Mouse (Mus musculus) T-cell, adult 2 months (primary cell): Measurements from ENCODE around the gene BC052040.

ENCODE experiments used
- DNase-seq: peaks from one replicate; pipeline ENCODE4 v3.0.0; 2022; ENCODE audit warnings: low spot score

The BC052040 gene

DNA sequence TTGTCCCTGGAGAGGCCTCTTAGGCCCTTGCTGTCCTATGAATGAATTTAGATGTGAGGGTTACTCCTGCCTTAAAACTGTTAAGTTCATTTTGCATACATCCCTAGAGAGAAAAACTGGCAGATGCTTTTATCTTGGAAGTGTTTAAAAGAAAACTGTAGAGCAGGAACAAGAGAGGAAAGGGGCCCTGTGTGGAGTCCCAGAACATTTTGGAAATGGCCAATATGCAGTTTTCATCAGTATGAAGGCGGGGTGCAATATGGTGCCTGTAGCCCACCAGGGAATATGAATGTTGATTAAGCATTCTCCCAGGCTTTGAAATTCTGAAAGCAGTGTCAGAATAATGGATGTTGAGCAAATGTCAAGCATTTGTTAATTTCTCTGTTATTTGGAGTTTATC is 19.8 kb downstream of the BC052040 start:
- DNase-seq = no peak

GRCm38 (mm10) chr2:115602116-115602515 is 20.6 kb downstream of the BC052040 start:
- DNase-seq = no peak

- no peak for DNase-seq
Observed at GRCm38 (mm10) chr2:115604132-115604531, 22.6 kb downstream of the BC052040 start.

DNA sequence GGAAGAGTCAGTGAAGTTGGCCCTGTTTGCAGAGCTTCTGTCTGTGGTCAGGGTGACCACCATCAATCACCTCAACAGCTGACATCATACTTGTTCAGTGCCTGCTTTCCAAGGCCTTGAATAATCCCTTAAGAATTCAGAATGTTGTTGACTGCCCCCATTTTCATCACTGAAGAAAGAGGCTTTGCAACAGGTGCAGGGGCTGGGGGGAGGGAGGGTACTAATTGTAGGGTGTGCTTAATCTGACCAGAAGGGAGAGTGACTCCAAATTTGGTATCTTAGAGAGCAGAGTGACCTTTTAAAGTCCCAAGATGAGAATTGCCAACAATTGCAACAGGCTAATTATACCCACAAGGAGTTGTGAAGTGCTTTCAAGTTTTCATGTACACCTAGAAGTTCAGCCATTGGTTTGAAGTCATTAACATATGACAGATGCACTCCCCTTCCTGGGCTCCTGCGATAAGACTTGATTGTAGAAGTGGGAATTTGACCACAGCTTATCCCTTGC is 24.4 kb downstream of the BC052040 start:
- DNase-seq = no peak

GRCm38 (mm10) chr2:115609020-115609419 is 27.5 kb downstream of the BC052040 start:
- DNase-seq = no peak

DNA sequence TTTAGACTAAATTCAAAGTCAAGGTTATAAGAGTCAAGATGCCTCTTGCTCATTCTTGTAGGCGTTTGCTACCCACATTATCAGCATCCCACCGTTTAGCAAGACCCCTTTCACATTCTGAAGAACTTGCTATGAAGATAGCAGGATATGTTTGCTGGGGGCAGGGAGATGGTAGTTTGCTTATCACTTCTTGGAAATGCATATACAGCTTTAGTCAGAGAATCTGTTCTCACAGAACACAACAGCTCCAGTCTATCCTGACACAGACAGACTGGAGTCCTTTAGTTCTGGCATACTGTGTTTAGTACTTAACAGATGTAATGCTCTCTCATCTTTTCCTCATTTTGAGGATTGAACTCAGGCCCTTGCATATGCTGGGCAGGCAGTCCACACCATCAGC is 28.6 kb downstream of the BC052040 start:
- no peak for DNase-seq

DNA sequence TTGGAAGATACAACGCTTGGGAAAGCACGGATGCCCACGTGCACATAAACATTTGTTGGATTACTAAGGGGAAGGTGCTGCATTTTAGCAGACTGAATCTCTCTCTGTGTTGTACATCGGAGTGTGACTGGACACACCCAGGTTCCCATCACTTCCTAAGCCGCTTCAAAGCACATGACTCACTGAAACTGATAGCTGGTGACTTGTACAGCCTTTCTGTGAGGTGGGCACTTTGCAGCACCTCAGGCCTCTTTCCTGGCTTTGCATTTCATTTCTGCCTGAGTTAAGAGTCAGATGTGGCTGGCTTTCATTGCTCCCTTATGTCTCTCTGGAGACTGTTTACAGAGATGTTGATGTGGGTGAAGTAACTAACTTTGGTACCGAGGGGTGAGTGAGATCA is 29.0 kb downstream of the BC052040 start:
- no peak for DNase-seq

DNA sequence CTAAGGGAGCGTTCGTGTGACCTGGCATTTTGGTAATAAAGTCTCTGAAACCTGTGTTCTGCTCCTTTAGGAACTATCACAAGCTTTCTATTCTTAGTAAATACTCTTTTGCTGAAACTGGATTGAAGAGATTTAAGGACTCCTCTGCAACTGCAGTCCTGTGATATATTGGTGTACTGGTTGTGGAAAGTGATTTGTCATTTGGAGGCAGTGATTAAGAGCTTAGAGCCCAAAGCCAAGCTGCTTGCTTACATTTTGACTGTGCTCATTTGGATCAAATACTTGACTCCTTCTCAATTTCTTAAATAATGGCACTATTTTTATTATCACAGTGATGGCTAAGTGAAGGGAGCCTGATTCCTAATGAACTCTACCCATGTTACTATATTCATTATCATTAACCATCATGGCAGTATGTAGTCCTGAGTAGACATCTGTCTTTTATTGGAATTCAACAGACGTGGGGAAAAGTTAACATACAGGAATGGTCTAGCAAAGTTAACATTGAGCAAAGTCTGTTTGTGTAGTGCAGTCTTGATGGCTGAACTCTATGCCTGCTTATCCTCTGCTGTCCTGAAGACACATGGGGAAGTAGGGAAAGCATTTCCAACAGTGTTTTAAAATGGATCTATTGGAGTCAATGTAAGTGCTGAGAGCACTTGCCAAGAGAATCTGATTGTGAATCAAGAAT is 32.5 kb downstream of the BC052040 start:
- no peak for DNase-seq

DNA sequence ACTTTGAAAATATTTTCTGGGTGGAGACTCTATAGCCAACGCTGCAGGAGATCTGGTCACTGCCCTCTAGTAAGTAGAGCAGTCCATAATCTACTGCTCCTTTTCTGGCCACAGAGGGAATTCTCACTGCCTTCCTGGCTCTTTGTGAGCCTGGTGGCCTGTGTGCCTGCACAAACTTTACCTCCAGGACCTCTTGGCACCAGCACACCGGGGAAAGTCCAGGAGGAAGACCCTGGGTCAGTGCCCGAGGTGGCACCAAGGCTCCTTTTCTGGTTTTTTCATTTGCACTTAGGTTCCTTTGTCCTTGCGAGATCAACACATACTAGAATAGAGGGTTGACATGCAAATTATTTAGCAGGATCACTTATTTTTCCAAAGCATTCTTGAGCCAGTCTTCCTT is 47.0 kb downstream of the BC052040 start:
- DNase-seq = no peak

GRCm38 (mm10) chr2:115631031-115631434 is 49.5 kb downstream of the BC052040 start:
- DNase-seq = no peak

- DNase-seq = no peak
Observed at GRCm38 (mm10) chr2:115631826-115632225, 50.3 kb downstream of the BC052040 start.

- DNase-seq = no peak
Observed at GRCm38 (mm10) chr2:115650203-115650602, 68.7 kb downstream of the BC052040 start.

- DNase-seq = no peak
Observed at GRCm38 (mm10) chr2:115659712-115660111, 78.2 kb downstream of the BC052040 start.

DNA sequence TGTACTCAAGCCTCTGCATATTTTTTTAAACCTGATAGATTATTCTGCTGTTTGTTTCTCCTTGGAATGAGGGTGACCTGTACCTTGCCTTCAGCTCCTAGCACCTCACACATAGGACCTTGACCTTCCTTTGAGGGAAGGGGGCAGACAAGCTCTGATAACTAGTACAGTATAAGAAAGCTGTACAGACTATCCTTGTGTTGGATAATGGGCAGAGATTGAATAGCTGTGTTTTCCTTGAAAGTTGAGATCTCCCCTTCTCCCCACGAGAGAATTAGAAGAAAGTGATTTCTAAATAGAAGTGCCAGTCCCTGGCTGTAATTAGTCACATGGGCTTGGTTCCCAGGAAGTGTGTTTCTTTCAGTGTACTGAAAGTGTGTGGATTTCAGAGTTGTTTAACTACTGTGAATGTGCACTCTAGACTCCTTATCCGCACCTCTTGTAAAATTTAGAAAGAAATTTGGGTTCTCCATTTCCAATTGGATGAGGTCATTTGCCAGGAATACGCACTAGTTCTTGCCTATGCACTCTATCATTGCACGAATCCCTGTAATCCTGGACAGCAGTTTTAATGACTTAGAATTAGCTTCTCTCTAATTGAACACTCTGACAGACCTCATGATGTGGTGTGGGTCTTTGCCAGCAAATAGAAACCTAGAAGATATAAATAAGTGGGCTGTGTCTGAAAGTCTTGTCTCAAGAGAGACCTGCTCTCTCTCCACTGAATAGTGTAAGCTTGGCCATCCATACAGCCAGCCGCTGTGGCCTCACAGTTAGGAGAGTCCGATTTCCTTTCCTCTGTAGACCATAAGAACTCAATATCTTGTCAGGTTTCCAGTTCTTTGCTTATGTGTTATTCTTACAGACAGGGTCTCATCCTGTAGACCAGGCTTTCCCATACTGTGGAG is 79.0 kb downstream of the BC052040 start:
- no peak for DNase-seq

- no peak for DNase-seq
Observed at GRCm38 (mm10) chr2:115667516-115667915, 86.0 kb downstream of the BC052040 start.

DNA sequence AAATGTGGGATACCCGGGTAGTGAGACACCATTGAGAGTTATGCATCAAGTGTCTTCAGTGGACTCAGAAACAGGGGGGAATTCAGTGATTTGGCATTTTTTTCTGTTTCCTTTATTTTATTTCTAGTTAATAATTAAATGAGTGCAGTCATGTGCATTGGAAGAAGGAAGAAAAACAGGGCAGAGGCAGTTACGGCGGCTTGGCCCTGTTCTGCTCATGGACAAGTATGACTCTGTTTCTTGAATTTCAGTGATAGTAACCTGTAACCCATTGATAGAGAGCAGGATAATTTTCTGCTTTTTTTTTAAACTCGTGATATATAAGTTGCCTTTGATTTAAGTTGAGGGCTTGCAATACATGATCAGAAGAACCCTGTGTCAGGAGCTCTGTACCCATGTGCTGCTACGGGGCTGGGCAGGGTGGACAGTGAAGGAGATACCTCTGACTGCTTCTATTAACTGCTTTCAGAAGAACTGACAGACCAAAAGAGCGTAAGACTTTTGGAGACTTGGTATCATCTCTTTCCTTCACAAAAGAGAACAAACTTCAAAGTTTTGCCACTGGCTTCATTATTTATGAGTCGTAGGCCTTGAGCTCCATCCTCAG is 91.6 kb downstream of the BC052040 start:
- no peak for DNase-seq

DNA sequence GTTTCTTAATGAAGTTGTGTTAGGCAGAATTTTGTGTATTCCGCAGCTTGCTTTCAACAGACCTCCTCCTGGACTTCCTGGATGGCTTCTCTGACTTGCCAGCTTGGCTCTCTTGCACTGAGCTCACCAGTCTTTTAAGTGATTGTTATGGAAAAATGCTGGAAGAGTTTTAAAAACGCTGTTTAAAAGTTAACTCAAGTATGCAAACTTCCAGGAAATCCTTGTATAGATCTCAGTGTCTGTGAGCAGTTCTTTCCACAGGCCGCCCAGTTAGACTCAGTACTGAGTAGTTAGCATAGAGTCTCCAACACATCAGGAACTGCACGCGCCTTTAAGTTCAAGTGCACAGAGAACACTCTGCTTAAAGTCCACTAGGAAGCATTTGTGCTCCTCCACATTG is 97.3 kb downstream of the BC052040 start:
- DNase-seq = no peak

DNA sequence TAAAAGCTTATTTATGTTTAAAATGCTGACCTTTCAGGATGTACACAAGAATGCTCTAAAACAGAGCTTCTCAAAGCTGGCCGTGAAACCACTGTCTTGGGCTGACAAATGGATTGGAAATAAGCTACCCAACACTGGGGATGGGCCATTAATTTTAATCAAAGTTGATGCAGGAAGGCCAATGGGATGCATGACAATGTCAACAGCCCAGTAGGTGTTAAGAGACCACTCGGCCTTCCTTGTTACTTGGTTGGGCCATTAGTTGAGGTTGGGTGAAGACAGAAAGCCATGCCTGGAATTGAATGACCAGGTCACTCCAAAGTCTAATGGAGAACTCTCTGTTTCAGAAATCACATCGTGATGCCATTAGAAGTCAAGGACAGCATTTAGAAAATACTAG is 103.7 kb downstream of the BC052040 start:
- DNase-seq = no peak

- DNase-seq = no peak
Observed at GRCm38 (mm10) chr2:115687612-115688011, 106.1 kb downstream of the BC052040 start.

GRCm38 (mm10) chr2:115688282-115688681 is 106.8 kb downstream of the BC052040 start:
- no peak for DNase-seq

- no peak for DNase-seq
Observed at GRCm38 (mm10) chr2:115693841-115694240, 112.3 kb downstream of the BC052040 start.

- DNase-seq = no peak
Observed at GRCm38 (mm10) chr2:115694386-115694785, 112.9 kb downstream of the BC052040 start.

DNA sequence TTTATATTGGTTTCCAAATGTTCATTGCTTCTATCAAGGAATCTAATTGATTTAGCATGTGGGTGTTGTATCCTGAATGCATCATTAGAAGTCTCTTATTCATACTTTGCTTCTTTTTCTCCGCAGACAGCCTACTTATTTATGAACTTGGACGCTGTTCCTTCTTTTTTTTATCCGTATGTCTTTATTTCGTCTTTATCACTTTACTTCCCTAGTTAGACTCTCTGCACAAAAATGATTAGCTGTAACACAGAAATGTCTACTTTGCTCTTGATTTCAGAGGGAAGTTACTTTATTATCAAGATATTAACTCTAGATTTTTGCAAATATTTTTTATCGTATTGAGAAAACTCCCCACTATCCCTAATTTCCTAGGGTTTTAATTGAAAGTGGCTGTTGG is 117.5 kb downstream of the BC052040 start:
- no peak for DNase-seq
